7 mouse cellular contexts compared by ENCODE assay signal in genomic region chr12:86896921-86897512, GRCm38 (mm10). TPM values are rescaled to one million over a fixed set of nuclear protein-coding genes. Genes with fewer than 3 reads are reported as not detected.
DNase-seq lines count a peak whose midpoint lies in the region; ATAC-seq and TF ChIP-seq lines count a peak whose summit lies in the region.

No protein-coding gene starts in this region.

- peak overlapping the region; percentile 81 for H3K9ac ChIP-seq in CH12.LX (ENCODE audit: insufficient read depth, low read depth)
- peak overlapping the region; percentile 59 for H3K9ac ChIP-seq in forebrain, embryonic 16.5 days (replicated peaks; ENCODE audit: low read depth, low read length)
- H3K9ac ChIP-seq in intestine, embryonic 15.5 days, result no peak overlapping the region; the same call in 1 of the 2 replicates

- peaks cover 0 to 4% of the 10 kb centered on the region in 2 experiments for H3K36me3 ChIP-seq in CH12.LX (replicated peaks in 1 of 2; ENCODE audit: control insufficient read depth in 1 of 2, insufficient read depth in 1 of 2, low read length in 1 of 2)
- H3K36me3 ChIP-seq in forebrain, embryonic 16.5 days (ENCODE audit: control insufficient read depth, insufficient read depth), result no peaks in the 10 kb centered on the region
- no peaks in the 10 kb centered on the region for H3K36me3 ChIP-seq in intestine, embryonic 15.5 days

- no peak for TF ChIP-seq CTCF in CH12.LX (conservative IDR thresholded peaks at IDR 0.05 in 1 of 2, IDR thresholded peaks at IDR 0.05 in 1 of 2; ENCODE audit: low read depth in 2 of 2, low read length in 2 of 2)

- in situ Hi-C loops in CH12.LX (cut with MboI; ENCODE audit: low pct_ligation_motif_present, low pct_unique_long_range_greater_than_20kb, low sequenced_read_pairs), result no loop called here

- no peak overlapping the region for H3K27ac ChIP-seq in CH12.LX (ENCODE audit: insufficient read depth, low read depth)
- H3K27ac ChIP-seq in forebrain, embryonic 16.5 days (ENCODE audit: low read length), result peak overlapping the region; percentile 100
- peak overlapping the region; percentile 99 for H3K27ac ChIP-seq in intestine, embryonic 15.5 days

- 5% methylated on average over 7 of the region's 7 CpGs for WGBS in forebrain, embryonic 16.5 days
- 39% methylated on average over 7 of the region's 7 CpGs for WGBS in intestine, embryonic 15.5 days

- no peaks in the 10 kb centered on the region for H3K79me2 ChIP-seq in CH12.LX (replicated peaks; ENCODE audit: control insufficient read depth, extremely low read depth, insufficient read depth, poor library complexity, severe bottlenecking)

- H3K4me1 ChIP-seq in CH12.LX (ENCODE audit: control insufficient read depth in 1 of 2, insufficient read depth in 2 of 2), result peaks cover 16 to 63% of the 10 kb centered on the region in 2 experiments
- H3K4me1 ChIP-seq in forebrain, embryonic 16.5 days (replicated peaks; ENCODE audit: control insufficient read depth, insufficient read depth, low read length), result peaks cover 71% of the 10 kb centered on the region
- peaks cover 74% of the 10 kb centered on the region for H3K4me1 ChIP-seq in intestine, embryonic 15.5 days (replicated peaks)

- 0 out of 2 replicates have a peak, but pooled peaks have one; percentile 13 for TF ChIP-seq EP300 in CH12.LX (IDR thresholded peaks at IDR 0.05; ENCODE audit: low read length)

- TF ChIP-seq RAD21 in CH12.LX (IDR thresholded peaks at IDR 0.05; ENCODE audit: low read depth, low read length), result no peak

- dilution Hi-C loops in CH12.LX (cut with MboI; ENCODE audit: extremely low pct_ligation_motif_present, extremely low pct_unique_long_range_greater_than_20kb, low sequenced_read_pairs), result no loop called here

- H3K9me3 ChIP-seq in CH12.LX (replicated peaks; ENCODE audit: low read length), result no peaks in the 10 kb centered on the region
- H3K9me3 ChIP-seq in forebrain, embryonic 16.5 days (ENCODE audit: control insufficient read depth, low read length), result no peaks in the 10 kb centered on the region
- no peaks in the 10 kb centered on the region for H3K9me3 ChIP-seq in intestine, embryonic 15.5 days

- H3K4me3 ChIP-seq in CH12.LX (replicated peaks in 1 of 3; ENCODE audit: low read depth in 2 of 3, low read length in 2 of 3, poor library complexity in 1 of 3), result peak overlapping the region in 1 of 3 experiments; percentile 25
- peak overlapping the region; percentile 21 for H3K4me3 ChIP-seq in forebrain, embryonic 16.5 days (replicated peaks; ENCODE audit: low read length)
- no peak overlapping the region for H3K4me3 ChIP-seq in intestine, embryonic 15.5 days (replicated peaks)

- no peak for ATAC-seq in forebrain, embryonic 16.5 days
- ATAC-seq in intestine, embryonic 15.5 days, result no peak
- no peak for ATAC-seq in erythroblast, adult 5-6 weeks (replicated peaks; ENCODE audit: low FRiP score, poor library complexity, severe bottlenecking)

- DNase-seq in CH12.LX (ENCODE audit: extremely low read depth) (no peak), MN1 (ENCODE audit: low spot score) (peak; percentile 33)
- peak; percentile 64 for DNase-seq in lung, postnatal 10 days
- peak; percentile 47 for DNase-seq in thymus, postnatal 25 days

- peak overlapping the region; percentile 85 for H3K4me2 ChIP-seq in CH12.LX (ENCODE audit: insufficient read depth, low read depth, poor library complexity, severe bottlenecking)
- H3K4me2 ChIP-seq in forebrain, embryonic 16.5 days (ENCODE audit: low read length), result peak overlapping the region; percentile 67
- H3K4me2 ChIP-seq in intestine, embryonic 15.5 days (replicated peaks), result 0 out of 2 replicates have a peak overlapping the region, but pooled peaks have one; percentile 19

- no peaks in the 10 kb centered on the region for H3K27me3 ChIP-seq in CH12.LX (replicated peaks)
- no peaks in the 10 kb centered on the region for H3K27me3 ChIP-seq in forebrain, embryonic 16.5 days (replicated peaks; ENCODE audit: control insufficient read depth, insufficient read depth, low read length)
- no peaks in the 10 kb centered on the region for H3K27me3 ChIP-seq in intestine, embryonic 15.5 days (replicated peaks)

- no peak for TF ChIP-seq POLR2A in CH12.LX (IDR thresholded peaks at IDR 0.05; ENCODE audit: low read depth, low read length)

TF ChIP-seq in CH12.LX, 34 proteins besides CTCF, POLR2A, EP300 and RAD21:
- TF ChIP-seq MEF2A (IDR thresholded peaks at IDR 0.05; ENCODE audit: borderline replicate concordance, low read depth, low read length) (peak; percentile 60; the same call in 1 of the 2 replicates), ZNF384 (IDR thresholded peaks at IDR 0.05; ENCODE audit: low read depth, low read length) (peak; percentile 91), ELF1 (IDR thresholded peaks at IDR 0.05; ENCODE audit: low read depth, low read length) (peak; percentile 53; the same call in 1 of the 2 replicates), SIN3A (IDR thresholded peaks at IDR 0.05; ENCODE audit: low read length) (peak; percentile 49; the same call in 1 of the 2 replicates), JUND (conservative IDR thresholded peaks at IDR 0.05; ENCODE audit: low read depth, low read length) (no peak)
TF ChIP-seq in CH12.LX: peak in this region for 4.

RNA-seq across cellular contexts. Expression of gene Irf2bpl, which starts 12.4 kb away (rescaled TPM):
- total RNA-seq in CH12.LX (2012; rRNA removed), result 19.6 and 21.4 TPM in 2 replicates
- 7.0 and 8.2 TPM in 2 replicates for total RNA-seq in CH12.LX (2014; rRNA removed)
- polyA plus RNA-seq in CH12.LX (2012; ENCODE audit: insufficient read length, low read depth), result 10.2 and 12.1 TPM in 2 replicates
- polyA plus RNA-seq in forebrain, embryonic 16.5 days (2015; fragmentation: Nextera tagmentation; extraction: Ambion mirVana), result 67.0 and 74.0 TPM in 2 replicates
- polyA plus RNA-seq in intestine, embryonic 15.5 days (2015; fragmentation: Nextera tagmentation; extraction: Ambion mirVana), result 19.6 and 22.4 TPM in 2 replicates
- total RNA-seq in erythroblast, adult 5-6 weeks (2015; ENCODE audit: low replicate concordance), result 0.21 and 0.77 TPM in 2 replicates
- 0.42 TPM in 1 of 2 replicates, not detected in the other for total RNA-seq in erythroblast, adult 5-6 weeks (2017; ENCODE audit: low replicate concordance)

RNA-seq across cellular contexts. Expression of gene Cipc, which starts 49.8 kb away (rescaled TPM):
- total RNA-seq in CH12.LX (2012; rRNA removed) (18.7 and 19.6 TPM in 2 replicates), CH12.LX (2014; rRNA removed) (15.7 and 16.7 TPM in 2 replicates)
- 17.5 and 20.5 TPM in 2 replicates for polyA plus RNA-seq in CH12.LX (2012; ENCODE audit: insufficient read length, low read depth)
- 61.5 and 62.7 TPM in 2 replicates for polyA plus RNA-seq in forebrain, embryonic 16.5 days (2015; fragmentation: Nextera tagmentation; extraction: Ambion mirVana)
- 10.6 TPM in 2 replicates for polyA plus RNA-seq in intestine, embryonic 15.5 days (2015; fragmentation: Nextera tagmentation; extraction: Ambion mirVana)
- 4.8 and 7.1 TPM in 2 replicates for total RNA-seq in erythroblast, adult 5-6 weeks (2015; ENCODE audit: low replicate concordance)
- total RNA-seq in erythroblast, adult 5-6 weeks (2017; ENCODE audit: low replicate concordance), result 5.6 and 8.2 TPM in 2 replicates

Comparison
In these comparisons a context has a peak if more than half of its experiments do, and no peak if none do; other contexts are left out.
1. H3K4me2 ChIP-seq: peak in every context shown above with its lines; median percentile 85 in CH12.LX; 67 in forebrain, embryonic 16.5 days; 19 in intestine, embryonic 15.5 days.